Mouse (Mus musculus): ENCODE data around the gene Nek10. TPM values are rescaled to one million over a fixed set of nuclear protein-coding genes. Genes with fewer than 3 reads are reported as not detected.

Nek10 gene
- polyA plus RNA-seq (2012; rRNA removed), result not detected in 2 replicates

DNA sequence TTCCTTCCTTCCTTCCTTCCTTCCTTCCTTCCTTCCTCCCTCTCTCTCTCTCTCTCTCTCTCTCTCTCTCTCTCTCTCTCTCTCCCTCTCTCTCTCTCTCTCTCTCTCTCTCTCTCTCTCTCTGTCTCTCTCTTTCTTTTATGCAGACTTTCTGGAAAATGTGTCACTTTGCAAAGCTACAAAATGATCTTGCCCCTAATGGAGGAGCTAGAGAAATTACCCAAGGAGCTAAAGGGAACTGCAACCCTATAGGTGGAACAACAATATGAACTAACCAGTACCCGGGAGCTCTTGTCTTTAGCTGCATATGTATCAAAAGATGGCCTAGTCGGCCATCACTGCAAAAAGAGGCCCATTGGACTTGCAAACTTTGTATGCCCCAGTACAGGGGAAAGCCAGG is at the start of gene Nek10:
Nek10 (plus strand) TSS at position 301 of the 400 bp plus-strand sequence.

Other genes starting within 250 kb of the Nek10 start
- 1.9 and 2.0 TPM in 2 replicates for gene Slc4a7, start 101.1 kb upstream of the Nek10 start, polyA plus RNA-seq (2012; rRNA removed)

Data from liver, embryonic 18 days (tissue).